Mouse (Mus musculus) heart, embryonic 13.5 days (tissue): Measurements from ENCODE around the gene Rsad2. TPM values are rescaled to one million over a fixed set of nuclear protein-coding genes. Genes with fewer than 3 reads are reported as not detected.

Source experiments
- ATAC-seq: fragments of 200-750 bp; cut with Nextera tagmentation; 2 replicates; pipeline ENCODE4 v1.8.0; 2017; ENCODE audit warnings: moderate TSS enrichment; ENCODE audit not compliant: insufficient number of reproducible peaks, low FRiP score, low TSS enrichment; ENCODE audit errors: extremely low read depth
- H3K27ac ChIP-seq: fragments of 300-500 bp; sonication (generic); replicated peaks from 2 replicates; pipeline ENCODE4 v1.5.1; 2015; ENCODE audit warnings: moderate library complexity, mild to moderate bottlenecking, inconsistent platforms
- H3K27me3 ChIP-seq: fragments of 300-500 bp; sonication (generic); replicated peaks from 2 replicates; pipeline ENCODE4 v1.6.1; 2015; ENCODE audit warnings: mild to moderate bottlenecking, inconsistent platforms
- H3K36me3 ChIP-seq: fragments of 300-500 bp; sonication (generic); 2 replicates; pipeline ENCODE4 v1.6.1; 2015; ENCODE audit warnings: mild to moderate bottlenecking, inconsistent platforms
- H3K4me1 ChIP-seq: fragments of 300-500 bp; sonication (generic); 2 replicates; pipeline ENCODE4 v1.6.1; 2015; ENCODE audit warnings: inconsistent platforms
- H3K4me2 ChIP-seq: fragments of 300-500 bp; sonication (generic); 2 replicates; pipeline ENCODE4 v1.6.1; 2015; ENCODE audit warnings: inconsistent platforms, mild to moderate bottlenecking, moderate library complexity
- H3K4me3 ChIP-seq: fragments of 300-500 bp; sonication (generic); 2 replicates; pipeline ENCODE4 v1.5.1; 2015; ENCODE audit warnings: moderate library complexity, mild to moderate bottlenecking, inconsistent platforms
- H3K9ac ChIP-seq: fragments of 300-500 bp; sonication (generic); 2 replicates; pipeline ENCODE4 v1.6.1; 2015; ENCODE audit warnings: inconsistent platforms, mild to moderate bottlenecking, moderate library complexity
- H3K9me3 ChIP-seq: fragments of 300-500 bp; sonication (generic); 2 replicates; pipeline ENCODE4 v1.6.1; 2016; ENCODE audit warnings: inconsistent platforms
- WGBS: fragments of 180-500 bp; shearing (Covaris S2); methylation state at CpG from one replicate; pipeline ENCODE4 v1.1.7; 2015; ENCODE audit warnings: mixed read lengths; 5-methylcytosine and 5-hydroxymethylcytosine counted together
- polyA plus RNA-seq: library from polyadenylated mRNA; unstranded; fragments of >200 nt; fragmentation: Nextera tagmentation; extraction: Ambion mirVana; gene quantifications from 2 replicates; pipeline ENCODE4 v1.2.1, GENCODE M21; 2015

The Rsad2 gene
- polyA plus RNA-seq, 1 experiment from 2014 or later: 2.0 TPM

DNA sequence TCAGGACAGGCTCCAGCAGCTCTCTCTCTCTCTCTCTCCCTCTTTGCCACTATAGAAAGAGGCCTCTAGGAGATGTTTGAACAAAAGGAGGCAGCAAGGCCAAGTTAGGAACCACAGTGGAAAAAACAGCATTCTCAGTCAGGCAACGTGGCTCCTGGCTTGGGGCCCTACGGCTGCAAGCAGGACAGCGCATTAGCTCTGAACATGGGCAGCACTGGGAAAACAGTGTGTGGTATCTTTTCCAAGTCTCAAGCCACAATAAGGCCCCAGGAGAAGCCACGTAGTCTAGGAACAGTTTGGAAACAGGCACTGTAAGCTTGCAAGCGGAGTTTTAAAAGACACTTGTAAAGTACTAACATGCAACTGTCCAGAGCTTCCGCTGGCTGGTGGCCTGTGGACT lies 43.5 kb downstream of the Rsad2 start:
- H3K9ac ChIP-seq: 0 out of 2 replicates have a peak overlapping the region, but pooled peaks have one; percentile 41
- peak overlapping the region; percentile 80 for H3K4me3 ChIP-seq
- H3K27ac ChIP-seq: no peak overlapping the region; the same call in 1 of the 2 replicates
- no peak for ATAC-seq
- WGBS: 73% methylated on average over 6 of the region's 6 CpGs
- H3K4me1 ChIP-seq: peaks cover 48% of the 10 kb centered on the region
- H3K27me3 ChIP-seq: peaks cover 24% of the 10 kb centered on the region; the same call in 1 of the 2 replicates
- no peaks in the 10 kb centered on the region for H3K36me3 ChIP-seq
- H3K9me3 ChIP-seq: no peaks in the 10 kb centered on the region
- peak overlapping the region; percentile 96 for H3K4me2 ChIP-seq

DNA sequence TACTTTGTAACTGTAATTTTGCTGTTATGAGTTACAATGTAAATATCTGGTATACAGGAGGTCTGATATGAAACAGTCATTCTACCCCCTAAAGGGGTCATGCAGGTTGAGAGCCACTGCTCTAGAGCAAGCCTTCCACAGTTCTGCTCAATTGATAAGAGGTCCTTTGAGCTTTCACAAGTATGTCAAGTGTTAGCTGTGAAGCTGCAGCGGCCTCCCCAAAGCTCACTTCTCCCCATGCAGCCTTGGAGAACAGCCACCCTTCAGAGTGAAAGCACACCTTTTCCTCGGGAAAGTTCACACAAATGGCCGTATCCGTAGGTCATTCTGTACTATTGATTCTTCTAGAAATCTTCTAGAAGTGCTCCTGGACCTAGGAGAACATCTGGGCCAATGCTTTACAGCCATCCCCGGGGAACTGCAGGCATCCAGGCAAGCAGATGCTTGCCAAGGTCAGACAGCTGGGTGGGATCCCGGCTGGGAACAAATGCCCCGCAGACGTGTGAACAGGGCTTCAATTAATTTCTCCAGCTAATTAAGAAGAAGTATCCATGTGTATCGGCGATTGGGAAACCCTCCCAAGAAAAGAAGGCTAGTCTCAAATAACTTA lies 44.3 kb downstream of the Rsad2 start:
- H3K27me3 ChIP-seq: peaks cover 19% of the 10 kb centered on the region; the same call in 1 of the 2 replicates
- WGBS: 50% methylated on average over 10 of the region's 10 CpGs
- peak overlapping the region; percentile 96 for H3K4me2 ChIP-seq
- no peak for ATAC-seq
- H3K4me1 ChIP-seq: peaks cover 56% of the 10 kb centered on the region
- no peak overlapping the region for H3K4me3 ChIP-seq
- H3K36me3 ChIP-seq: no peaks in the 10 kb centered on the region
- peak overlapping the region; percentile 42; the same call in 1 of the 2 replicates for H3K9ac ChIP-seq
- H3K27ac ChIP-seq: no peak overlapping the region
- no peaks in the 10 kb centered on the region for H3K9me3 ChIP-seq

- no peak overlapping the region for H3K27ac ChIP-seq
- peaks cover 13% of the 10 kb centered on the region; the same call in 1 of the 2 replicates for H3K27me3 ChIP-seq
- no peak overlapping the region for H3K4me2 ChIP-seq
- H3K9ac ChIP-seq: no peak overlapping the region
- H3K4me3 ChIP-seq: no peak overlapping the region
- no peak for ATAC-seq
- no peaks in the 10 kb centered on the region for H3K36me3 ChIP-seq
- 87% methylated on average over 3 of the region's 3 CpGs for WGBS
- H3K4me1 ChIP-seq: peaks cover 65% of the 10 kb centered on the region
- H3K9me3 ChIP-seq: no peaks in the 10 kb centered on the region
These were observed 45.8 kb downstream of the Rsad2 start for GRCm38 (mm10) chr12:26410443-26410842.

DNA sequence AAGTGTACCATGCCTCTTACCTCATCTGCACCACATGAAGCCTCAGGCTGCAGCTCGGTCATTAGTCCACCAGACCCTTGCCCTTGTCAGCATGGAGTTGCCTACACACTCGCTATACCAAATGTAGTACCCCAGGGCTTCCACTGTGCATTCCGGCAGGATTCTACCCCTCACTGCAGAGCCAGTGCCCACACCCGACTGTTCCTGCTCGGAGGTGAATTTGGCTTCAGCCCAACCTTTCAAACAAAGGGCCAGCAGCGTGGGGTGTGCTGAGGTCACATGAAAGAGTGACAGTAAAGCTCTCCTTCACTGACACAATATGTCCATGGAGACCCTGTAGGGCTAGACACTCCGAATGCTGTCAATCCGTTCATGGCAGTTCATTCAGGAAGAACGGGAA lies 47.5 kb downstream of the Rsad2 start:
- Histone ChIP-seq H3K27ac (no peak overlapping the region), H3K4me2 (no peak overlapping the region), H3K4me1 (peaks cover 74% of the 10 kb centered on the region), H3K4me3 (no peak overlapping the region), H3K27me3 (peaks cover 9% of the 10 kb centered on the region; the same call in 1 of the 2 replicates), H3K36me3 (no peaks in the 10 kb centered on the region), H3K9me3 (no peaks in the 10 kb centered on the region), H3K9ac (no peak overlapping the region)
- WGBS: 64% methylated on average over 9 of the region's 9 CpGs
- no peak for ATAC-seq

DNA sequence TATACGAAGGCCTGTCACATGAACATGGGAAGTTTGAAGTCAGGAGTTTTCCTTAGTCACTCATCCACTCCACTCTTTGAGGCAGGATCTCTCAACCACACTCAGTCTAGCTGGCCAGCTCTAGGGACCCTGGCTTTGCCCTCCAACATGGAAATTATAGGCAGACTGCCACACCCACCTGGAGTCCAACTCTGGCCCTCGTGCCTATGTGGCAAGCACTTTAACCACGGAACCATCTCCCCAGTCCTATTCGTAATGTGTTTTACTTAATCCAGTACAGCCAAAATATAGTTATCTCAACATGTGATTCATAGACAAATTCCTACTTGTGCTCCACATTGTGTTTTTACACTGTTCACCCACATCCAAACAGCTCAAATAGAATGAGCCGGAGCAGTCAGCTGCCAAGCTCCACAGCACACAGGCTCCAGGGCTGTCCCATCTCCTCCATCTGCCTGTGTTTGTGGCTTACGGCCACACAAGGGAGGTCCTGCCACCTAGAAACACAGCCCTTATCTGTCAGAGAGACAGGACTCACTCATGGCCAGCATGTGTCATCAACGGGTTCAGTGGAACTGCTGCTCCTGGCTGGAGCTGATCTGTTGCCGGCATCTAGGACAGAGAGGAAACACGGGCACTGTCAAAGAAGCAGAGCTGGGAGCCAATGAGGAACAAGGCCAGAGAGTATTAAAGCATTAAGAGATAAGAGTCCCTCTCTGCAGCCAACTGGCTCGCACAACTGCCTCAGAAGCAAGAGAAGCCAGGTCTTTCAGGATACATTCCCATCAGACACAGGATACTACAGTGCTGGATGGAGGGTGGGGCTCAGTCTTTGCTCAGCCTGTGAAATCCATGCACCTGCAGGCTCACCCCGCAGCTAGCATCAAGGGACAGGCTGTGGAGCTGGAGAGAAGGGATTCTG lies 51.2 kb downstream of the Rsad2 start:
- peak overlapping the region; percentile 56 for H3K4me2 ChIP-seq
- 0 out of 2 replicates have a peak, but pooled peaks have one; percentile 15 for ATAC-seq
- H3K9me3 ChIP-seq: no peaks in the 10 kb centered on the region
- H3K4me1 ChIP-seq: peaks cover 72% of the 10 kb centered on the region
- H3K4me3 ChIP-seq: no peak overlapping the region; the same call in 1 of the 2 replicates
- H3K27me3 ChIP-seq: peaks cover 5% of the 10 kb centered on the region; the same call in 1 of the 2 replicates
- no peaks in the 10 kb centered on the region for H3K36me3 ChIP-seq
- no peak overlapping the region for H3K9ac ChIP-seq
- 33% methylated on average over 11 of the region's 11 CpGs for WGBS
- peak overlapping the region; percentile 53 for H3K27ac ChIP-seq

DNA sequence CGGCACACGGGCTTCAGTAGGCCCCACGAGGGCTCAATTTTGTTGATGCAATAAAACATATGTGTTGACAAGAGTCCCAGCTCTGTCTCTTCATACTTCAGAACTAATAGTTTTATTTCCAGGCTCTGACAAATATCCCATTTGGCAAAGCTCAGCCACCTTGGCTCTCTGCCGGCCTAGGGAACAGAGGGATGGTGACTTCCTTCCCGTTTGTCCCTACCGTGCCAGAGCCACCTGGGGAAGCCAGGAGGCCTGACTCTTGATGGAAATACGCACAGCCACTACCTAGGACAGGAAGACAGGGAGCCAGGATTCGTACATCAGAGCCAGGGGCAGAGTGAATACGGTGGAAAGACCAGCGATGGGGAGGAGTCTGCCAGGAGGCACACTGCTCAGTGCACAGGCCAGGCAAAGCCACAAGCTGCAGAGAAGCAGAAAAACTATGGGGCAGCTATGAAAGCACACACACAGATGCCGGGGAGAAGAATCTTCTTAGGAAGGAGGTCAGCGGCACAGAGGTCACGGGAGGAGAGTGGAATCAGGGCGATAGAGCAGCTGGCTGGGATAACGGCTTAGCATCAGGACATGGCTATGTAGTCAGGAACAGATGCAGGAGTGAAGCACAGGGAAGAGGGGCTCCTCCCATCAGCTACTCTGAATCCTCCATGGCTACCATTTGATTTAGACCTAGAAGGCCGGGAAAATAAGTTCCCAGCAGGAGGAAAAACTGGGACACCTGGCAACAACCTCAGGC lies 52.7 kb downstream of the Rsad2 start:
- no peak for ATAC-seq
- no peak overlapping the region for H3K4me3 ChIP-seq
- H3K27ac ChIP-seq: peak overlapping the region; percentile 64; the same call in 1 of the 2 replicates
- peaks cover 5% of the 10 kb centered on the region; the same call in 1 of the 2 replicates for H3K27me3 ChIP-seq
- WGBS: 68% methylated on average over 16 of the region's 16 CpGs
- peaks cover 65% of the 10 kb centered on the region for H3K4me1 ChIP-seq
- H3K9me3 ChIP-seq: no peaks in the 10 kb centered on the region
- no peak overlapping the region for H3K9ac ChIP-seq
- no peaks in the 10 kb centered on the region for H3K36me3 ChIP-seq
- no peak overlapping the region for H3K4me2 ChIP-seq

DNA sequence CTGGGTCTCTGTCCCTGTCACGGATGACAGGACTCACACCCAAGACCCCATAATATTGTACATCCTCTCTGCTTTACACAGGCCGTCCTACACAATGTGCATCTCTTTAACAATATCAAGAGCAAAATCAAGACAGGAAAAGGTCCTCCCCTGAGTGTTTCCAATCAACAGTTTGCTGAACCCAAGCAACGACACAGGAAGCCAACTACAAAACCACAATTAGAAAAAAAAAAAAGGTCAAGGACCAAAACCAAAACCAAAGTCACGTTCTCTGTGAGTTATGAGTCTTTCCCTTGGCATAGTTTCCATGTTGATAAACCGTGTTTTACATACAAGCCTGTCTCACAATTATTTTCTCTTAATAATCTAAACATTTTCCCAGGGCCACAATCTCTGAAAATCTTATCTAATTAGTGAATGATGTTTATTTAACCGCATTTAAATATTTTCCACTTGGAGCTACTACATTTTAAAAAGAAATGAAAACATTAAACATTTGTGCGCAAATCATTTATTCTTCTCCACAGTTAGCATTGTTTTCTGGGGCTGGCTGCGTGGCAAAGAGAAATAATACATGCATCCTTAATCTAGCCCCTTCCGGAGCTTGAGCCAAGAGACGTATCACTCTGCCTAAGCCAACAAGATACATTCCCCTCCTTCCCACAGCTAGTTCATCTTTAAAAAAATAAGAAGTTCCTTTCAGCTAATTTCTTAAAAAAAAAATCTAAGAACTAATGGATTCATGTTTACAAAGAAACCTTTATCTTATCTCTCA lies 54.4 kb downstream of the Rsad2 start:
- no peak overlapping the region for H3K9ac ChIP-seq
- H3K36me3 ChIP-seq: no peaks in the 10 kb centered on the region
- H3K4me3 ChIP-seq: no peak overlapping the region
- H3K27ac ChIP-seq: peak overlapping the region; percentile 64
- WGBS: 56% methylated on average over 10 of the region's 10 CpGs
- peaks cover 50% of the 10 kb centered on the region for H3K4me1 ChIP-seq
- H3K27me3 ChIP-seq: no peaks in the 10 kb centered on the region
- no peak for ATAC-seq
- no peak overlapping the region for H3K4me2 ChIP-seq
- no peaks in the 10 kb centered on the region for H3K9me3 ChIP-seq

GRCm38 (mm10) chr12:26401254-26401653 lies 55.0 kb downstream of the Rsad2 start:
- Histone ChIP-seq H3K27me3 (no peaks in the 10 kb centered on the region), H3K9ac (no peak overlapping the region), H3K4me3 (no peak overlapping the region), H3K27ac (peak overlapping the region; percentile 61), H3K9me3 (no peaks in the 10 kb centered on the region), H3K4me1 (peaks cover 49% of the 10 kb centered on the region), H3K4me2 (no peak overlapping the region), H3K36me3 (no peaks in the 10 kb centered on the region)
- no peak for ATAC-seq
- WGBS: 83% methylated on average over 1 of the region's 1 CpGs

- no peak overlapping the region for H3K4me2 ChIP-seq
- H3K4me3 ChIP-seq: no peak overlapping the region
- H3K9ac ChIP-seq: no peak overlapping the region
- no peak for ATAC-seq
- peaks cover 44% of the 10 kb centered on the region for H3K4me1 ChIP-seq
- 95% methylated on average over 1 of the region's 1 CpGs for WGBS
- no peaks in the 10 kb centered on the region for H3K27me3 ChIP-seq
- no peaks in the 10 kb centered on the region for H3K9me3 ChIP-seq
- no peaks in the 10 kb centered on the region for H3K36me3 ChIP-seq
- H3K27ac ChIP-seq: peak overlapping the region; percentile 61; the same call in 1 of the 2 replicates
These were observed 55.5 kb downstream of the Rsad2 start for GRCm38 (mm10) chr12:26400762-26401161.

DNA sequence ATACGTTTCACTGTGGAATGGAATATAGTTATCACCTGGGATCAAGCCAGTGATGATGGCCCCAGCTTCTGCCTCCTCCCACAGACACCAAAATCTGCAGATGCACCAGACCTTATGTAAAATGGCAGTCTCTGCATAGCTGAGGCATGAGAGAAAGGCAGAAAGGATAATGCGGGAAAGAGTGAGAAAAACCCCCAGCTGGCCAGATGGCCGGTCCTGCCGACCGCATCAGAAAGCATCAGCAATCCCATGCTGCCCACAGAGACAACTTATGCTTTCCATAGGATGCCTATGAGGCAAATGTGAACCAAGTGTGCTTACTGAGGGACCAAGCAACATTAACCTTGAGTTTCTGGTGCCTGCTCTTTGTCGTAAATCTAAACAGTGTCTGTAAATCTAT lies 56.9 kb downstream of the Rsad2 start:
- Histone ChIP-seq H3K27me3 (no peaks in the 10 kb centered on the region), H3K4me2 (no peak overlapping the region), H3K36me3 (no peaks in the 10 kb centered on the region), H3K27ac (no peak overlapping the region), H3K4me1 (peaks cover 31% of the 10 kb centered on the region), H3K9ac (no peak overlapping the region), H3K4me3 (no peak overlapping the region), H3K9me3 (no peaks in the 10 kb centered on the region)
- WGBS: 86% methylated on average over 6 of the region's 6 CpGs
- ATAC-seq: no peak
